Mouse (Mus musculus) heart, postnatal 0 days (tissue): Measurements from ENCODE around the gene Panx3.

Source experiments
- CTCF ChIP-seq: IDR thresholded peaks from 2 replicates; pipeline ENCODE4 v1.5.1; 2016; ENCODE audit warnings: antibody characterized with exemption, control low read depth, low read depth
- EP300 ChIP-seq: IDR thresholded peaks from 2 replicates; pipeline ENCODE4 v1.6.1; 2016; ENCODE audit warnings: antibody characterized with exemption, low read depth

DNA sequence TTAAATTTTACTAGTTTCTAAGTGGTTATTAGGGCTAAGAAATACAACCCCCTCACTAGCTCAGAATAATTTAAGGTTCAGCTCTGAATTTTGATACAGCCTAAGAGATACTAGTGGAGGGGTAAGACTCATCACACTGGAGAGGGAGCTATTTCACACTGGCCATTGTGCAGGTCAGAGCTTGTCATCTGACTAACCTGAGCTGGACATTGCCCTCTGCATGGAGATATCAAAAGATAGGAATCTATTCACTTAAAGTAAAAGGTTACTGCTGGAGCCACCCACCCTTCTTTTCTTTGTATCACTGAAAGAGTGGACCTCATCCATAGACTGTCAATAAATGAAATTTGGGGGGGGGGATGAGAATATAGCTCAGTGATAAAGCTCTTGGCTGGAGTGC is 54.7 kb downstream of the Panx3 start:
- TF ChIP-seq CTCF (no peak), EP300 (no peak)
